Mouse (Mus musculus) gastrocnemius, adult 8-10 months (tissue): ENCODE measurements around the gene Gm20388. TPM values are rescaled to one million over a fixed set of nuclear protein-coding genes. Genes with fewer than 3 reads are reported as not detected.

Experiments
- microRNA-seq: library from miRNA; unstranded; fragments of <30 nt; microRNA quantifications from one replicate; pipeline ENCODE4 v1.2.0, GENCODE M21; 2022
- total RNA-seq, 4 experiments: library from RNA; stranded (reverse); gene quantifications; 2 replicates each; pipeline ENCODE4 v1.2.4; 2022

Gm20388 gene
- total RNA-seq, 4 experiments from 2014 or later, result 4.4 to 20.0 (median 7.9) TPM; not detected in 1

Small RNA genes within 50 kb of the gene (microRNA-seq; reads per million reads assigned to microRNA genes)
- not detected for gene Gm22715
- not detected for gene Gm24366
- not detected for gene Gm27530
- not detected for gene Mir1967
- gene Mir6396, result not detected
- gene Mir7079, result not detected
- not detected for gene Mir7080
- gene Mir7237, result not detected
- 3.3 reads per million for gene Mir7687

Other genes starting within 250 kb of the Gm20388 start
- 10 to 100 TPM; 63.4 to 89.3 (median 75.2) TPM for gene Wfdc1, start 244.5 kb upstream of the Gm20388 start, total RNA-seq
- gene Atp2c2, start 210.8 kb upstream of the Gm20388 start, total RNA-seq, result not detected
- gene Tldc1, start 132.4 kb upstream of the Gm20388 start, total RNA-seq, result 1 to 10 TPM; 2.9 to 4.8 (median 3.8) TPM
- gene Cotl1, start 70.3 kb upstream of the Gm20388 start, total RNA-seq, result 1 to 10 TPM; 1.8 to 3.7 (median 3.2) TPM
- gene Klhl36, start 48.6 kb upstream of the Gm20388 start, total RNA-seq, result 1 to 10 TPM in 3 of 4 experiments, under 1 TPM in 1; 0.90 to 2.1 (median 1.6) TPM
- gene Usp10, start 481 bp upstream of the Gm20388 start, total RNA-seq, result 10 to 100 TPM; 50.6 to 55.9 (median 53.1) TPM
- 10 to 100 TPM in 1 of 4 experiments, 1 to 10 TPM in 3; 5.3 to 13.6 (median 8.1) TPM for gene Crispld2, start 81.6 kb downstream of the Gm20388 start, total RNA-seq
- 10 to 100 TPM; 24.3 to 30.3 (median 27.0) TPM for gene Zdhhc7, start 190.6 kb downstream of the Gm20388 start, total RNA-seq
- 10 to 100 TPM; 24.5 to 33.0 (median 25.0) TPM for gene 6430548M08Rik, start 203.3 kb downstream of the Gm20388 start, total RNA-seq